Mouse (Mus musculus) cerebellum, adult 18-20 months (tissue): ENCODE results near the gene Epha6.
A peak's percentile ranks its signal among the peaks of the same experiment; 100 is the strongest.

Experiments
- DNase-seq, 2 experiments: peaks; one replicate each; pipeline ENCODE4 v3.0.0; 2021

Gene Epha6

DNA sequence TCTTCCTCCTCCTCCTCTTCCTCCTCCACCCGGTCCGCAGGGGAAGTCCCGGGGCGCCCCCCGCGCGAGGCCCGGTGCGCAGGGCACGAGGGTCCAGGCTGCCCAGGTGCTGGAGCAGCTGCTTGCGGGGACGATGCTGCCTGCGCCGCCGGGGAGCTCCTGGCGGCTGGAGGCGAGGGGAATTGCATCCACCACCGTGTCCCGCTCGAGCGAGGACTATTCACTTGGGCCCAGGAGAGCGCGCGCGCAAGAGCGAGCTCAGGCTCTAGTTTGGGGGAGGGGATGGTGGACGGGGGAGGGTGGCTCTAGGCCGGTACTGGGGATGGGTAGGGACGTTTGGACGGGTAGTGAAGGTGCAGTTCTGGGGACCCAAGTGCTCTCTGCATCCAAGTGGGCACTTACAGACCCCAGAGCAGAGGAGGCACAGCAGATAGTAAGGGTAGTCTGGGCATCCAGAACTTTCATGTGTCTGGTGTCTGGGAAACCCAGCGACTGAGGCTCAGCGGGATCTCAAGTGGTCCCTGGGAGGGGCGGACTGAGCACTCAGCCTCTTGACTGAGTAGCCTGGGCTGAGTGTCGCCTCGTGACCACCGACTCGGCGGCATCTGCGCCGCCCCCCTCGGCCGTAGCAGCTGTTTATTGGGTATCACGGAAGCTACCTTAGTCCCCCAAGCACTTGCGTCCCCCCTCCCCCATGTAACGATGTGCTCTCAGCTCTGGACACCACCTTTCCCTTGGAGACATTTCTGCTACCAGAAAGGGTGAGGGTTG, at the start of gene Epha6:
TSS of gene Epha6 (minus strand) at position 471 of the 771 bp plus-strand sequence.
- DNase-seq: peak; percentile 3 to 4

DNA sequence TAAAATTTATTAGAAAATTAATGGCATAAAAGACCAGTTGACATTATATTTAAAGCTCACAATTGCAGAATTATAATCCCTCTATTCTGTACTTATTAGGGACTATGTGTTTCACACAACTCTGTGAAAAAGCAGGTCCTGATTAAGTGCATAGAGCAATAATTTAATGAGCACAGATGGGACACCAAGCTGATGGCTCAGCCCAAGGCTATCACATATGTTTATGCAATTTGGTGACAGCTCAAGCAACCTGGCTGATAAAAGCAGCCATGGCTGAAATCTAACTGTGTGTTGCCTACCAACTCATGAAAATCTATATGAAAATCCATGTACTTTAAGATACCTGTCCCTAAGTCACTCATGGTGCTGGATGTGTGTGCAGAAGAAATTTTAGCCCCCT, 46.4 kb upstream of the Epha6 start:
- peak in 1 of 2 experiments; percentile 2 for DNase-seq

DNA sequence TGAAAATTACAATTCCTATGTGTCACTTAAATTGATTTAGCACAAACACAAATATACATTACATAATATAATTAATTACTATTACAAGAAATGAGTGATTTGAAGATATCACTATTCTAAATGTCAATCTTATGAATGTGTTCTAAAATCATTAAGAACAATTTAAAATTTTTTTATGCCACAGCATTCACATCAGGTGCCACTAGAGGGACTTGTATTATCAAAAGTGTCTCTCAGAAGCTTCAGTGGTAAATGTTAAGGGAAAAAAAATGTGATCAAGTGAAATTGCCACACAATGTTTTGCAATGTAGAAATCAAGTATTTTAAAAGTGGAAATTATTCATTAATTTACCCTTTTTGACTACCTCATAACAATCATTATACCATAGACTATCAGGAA, 22.8 kb upstream of the Epha6 start:
- DNase-seq: no peak

DNA sequence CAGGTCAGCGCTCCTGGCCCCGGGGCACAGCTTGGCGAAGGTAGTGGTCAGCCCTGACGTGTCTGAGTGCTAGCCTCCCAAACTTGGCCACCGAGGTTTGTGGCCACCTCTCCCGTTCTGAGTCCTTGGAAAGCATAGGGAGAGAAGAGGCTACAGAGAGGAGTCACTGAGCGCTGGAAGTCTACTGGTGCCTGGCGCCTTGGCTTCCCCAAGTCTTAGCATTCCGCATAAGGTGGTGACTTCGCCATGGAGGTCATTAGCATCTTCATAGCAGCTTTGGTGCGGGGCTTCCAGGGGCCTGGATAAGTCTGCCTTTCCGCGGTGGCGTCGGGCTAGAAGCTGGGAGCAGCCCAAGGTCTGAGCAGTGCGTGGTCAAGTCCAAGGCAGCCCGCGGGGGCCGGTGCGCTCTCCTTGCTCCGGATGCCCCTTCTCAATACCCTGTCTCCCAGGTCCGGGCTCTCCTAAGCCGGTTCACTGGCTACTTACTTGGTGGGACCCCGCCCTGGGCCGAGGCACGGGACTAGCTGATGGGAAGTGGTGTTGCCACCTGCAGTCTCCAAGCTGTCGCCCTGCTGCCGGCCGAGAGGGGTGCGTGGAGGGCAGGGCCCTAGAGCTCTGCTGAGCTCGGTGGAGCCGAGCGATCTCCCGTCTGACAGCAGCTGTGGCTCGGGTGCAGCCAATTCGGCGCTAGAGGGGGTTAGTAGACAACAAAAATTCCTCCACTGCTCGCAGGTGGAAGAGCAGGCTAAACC, 677 bp upstream of the Epha6 start:
- DNase-seq: peak; percentile 33 to 50

DNA sequence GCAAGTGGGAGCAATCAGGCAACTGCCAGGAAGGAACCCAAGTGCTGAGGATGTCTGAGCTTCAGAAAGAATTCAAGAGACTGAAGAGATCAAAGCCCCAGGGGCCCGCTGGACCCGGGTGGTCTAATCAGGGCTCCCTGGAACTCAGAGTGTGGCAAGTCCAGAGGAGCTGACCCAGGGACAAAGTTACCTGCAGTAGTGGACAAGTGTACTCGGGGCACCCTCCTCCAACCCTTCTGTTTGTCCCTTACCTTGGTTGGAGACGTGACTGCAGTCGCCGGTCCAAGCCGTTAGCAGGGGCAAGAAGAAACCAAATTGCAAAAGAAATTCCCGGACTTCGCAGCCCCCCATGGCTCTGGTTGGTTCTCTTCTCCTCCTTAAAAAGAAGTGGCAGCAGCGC, 718 bp downstream of the Epha6 start:
- no peak for DNase-seq

DNA sequence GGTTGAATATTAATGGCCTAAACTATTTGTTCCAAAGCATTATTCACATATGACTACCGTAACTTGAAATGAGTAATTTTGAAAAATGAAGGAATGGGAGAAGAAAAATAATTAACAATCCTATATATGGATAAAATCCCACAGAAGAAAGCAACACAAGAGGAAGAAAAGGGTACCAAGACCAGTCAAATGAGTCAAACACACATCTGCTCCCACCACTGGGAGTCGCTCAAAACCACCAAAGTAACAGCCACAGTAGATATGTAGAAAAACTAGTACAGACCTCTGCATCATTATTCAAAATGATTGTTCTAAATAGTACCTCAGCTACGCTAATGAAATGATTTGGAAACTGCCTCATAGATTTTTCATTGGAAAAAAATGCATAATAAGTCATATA, 20.0 kb downstream of the Epha6 start:
- no peak for DNase-seq

DNA sequence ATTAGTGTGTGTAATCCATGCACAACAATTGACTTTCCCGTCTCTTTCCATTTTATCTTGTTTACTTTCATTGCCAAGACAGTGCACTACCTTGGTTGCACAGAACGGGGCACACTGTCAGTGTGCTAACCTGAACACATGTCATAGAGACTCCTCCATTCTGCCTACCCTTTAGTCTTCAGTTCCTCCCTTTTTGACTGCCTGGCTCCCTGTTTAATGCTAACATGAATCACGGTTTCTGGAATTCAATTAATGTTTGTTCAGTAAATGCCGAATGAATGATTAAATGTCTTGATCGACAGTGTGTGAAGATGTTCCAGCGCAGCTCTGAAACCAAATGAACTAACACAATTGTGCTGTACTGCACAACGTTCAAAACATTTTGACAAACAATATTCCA, 20.6 kb downstream of the Epha6 start:
- DNase-seq: no peak

DNA sequence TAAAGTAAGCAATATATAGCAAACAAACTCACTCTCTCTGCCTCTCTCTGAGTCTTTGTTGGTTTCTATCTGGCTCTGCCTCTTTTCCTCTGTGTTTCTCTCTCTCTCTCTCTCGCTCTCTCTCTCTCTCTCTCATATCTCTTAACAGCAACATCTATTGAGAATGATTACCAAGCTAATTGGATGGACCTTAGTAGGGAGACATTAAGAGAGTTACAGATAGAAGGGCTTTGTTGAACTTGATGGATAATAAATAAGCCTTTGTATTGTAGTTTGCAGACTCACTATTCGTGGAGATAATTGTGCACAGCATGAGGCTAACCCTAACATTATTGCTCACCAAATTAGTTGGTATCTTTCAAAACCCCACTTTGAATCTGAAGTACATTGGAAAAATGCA, 34.8 kb downstream of the Epha6 start:
- no peak for DNase-seq

DNA sequence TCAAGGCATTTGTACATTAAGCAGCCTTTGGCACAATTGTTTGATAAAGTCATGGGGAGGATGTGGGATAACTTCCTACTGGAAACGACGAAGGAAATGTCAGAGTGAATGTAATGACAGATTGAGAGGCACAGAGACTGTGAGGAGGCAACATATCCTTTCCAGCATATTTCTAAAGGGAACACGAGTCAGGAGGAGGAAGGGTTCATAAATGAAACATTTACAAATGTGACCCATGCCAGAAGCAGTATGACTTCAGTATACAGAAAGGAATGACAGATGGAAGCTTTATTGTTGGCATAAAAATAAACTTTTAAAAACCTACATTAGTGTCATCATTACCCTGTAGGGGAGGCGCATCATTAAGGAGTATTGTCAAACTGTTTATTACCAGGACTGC, 60.9 kb downstream of the Epha6 start:
- no peak for DNase-seq

DNA sequence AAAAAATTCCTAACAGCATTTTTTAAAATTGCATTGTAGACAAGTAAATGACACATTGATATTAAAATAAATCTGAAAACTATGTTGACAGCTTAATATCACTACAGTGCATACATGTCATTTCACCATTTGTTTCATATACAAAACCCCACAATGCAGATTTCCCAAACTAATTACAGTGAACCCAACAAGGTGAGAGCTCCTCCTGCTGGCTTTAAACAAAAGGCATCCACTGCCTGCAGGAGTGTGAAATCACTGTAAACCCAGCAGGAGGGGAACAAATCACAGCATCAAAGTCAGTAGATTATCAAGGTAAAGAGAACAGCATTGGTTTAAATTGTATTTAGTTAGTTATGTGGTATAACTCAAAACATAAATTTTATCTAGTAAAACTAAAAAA, 67.1 kb downstream of the Epha6 start:
- peak in 1 of 2 experiments; percentile 3 for DNase-seq

DNA sequence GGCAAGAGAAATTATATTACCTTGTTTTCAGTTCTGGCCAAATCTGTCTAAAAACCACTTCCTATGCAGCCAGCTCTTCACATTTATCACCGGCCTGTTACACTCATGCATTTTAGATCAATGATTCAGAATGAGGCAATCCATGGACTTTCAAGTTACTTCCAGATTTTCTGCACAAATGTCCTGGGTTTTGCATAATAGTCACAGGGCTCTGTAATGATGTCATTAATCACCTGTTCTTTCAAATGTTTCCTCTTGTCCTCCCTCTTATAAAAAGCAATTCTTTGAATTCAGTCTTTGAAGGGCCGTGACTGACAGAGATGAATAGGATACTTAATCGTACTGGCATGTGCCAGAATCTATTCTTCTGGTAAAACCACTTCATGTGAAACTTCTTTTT, 95.6 kb downstream of the Epha6 start:
- DNase-seq: no peak

DNA sequence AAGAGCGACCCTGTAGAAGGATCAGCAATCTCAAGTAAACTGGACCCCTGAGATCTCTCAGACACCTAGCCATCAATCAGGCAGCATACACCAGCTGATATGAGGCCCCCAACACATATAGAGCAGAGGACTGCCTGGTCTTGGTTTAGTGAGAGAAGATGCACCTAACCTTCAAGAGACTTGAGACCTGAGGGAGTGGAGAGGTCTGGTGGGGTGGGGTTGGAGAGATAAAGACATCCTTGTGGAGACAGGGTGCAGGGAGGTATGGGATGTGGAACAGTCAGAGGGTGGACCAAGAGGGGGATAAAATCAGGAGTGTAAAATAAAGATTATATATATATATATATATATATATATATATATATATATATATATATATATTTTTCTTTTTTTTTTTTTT, 105.8 kb downstream of the Epha6 start:
- no peak for DNase-seq

DNA sequence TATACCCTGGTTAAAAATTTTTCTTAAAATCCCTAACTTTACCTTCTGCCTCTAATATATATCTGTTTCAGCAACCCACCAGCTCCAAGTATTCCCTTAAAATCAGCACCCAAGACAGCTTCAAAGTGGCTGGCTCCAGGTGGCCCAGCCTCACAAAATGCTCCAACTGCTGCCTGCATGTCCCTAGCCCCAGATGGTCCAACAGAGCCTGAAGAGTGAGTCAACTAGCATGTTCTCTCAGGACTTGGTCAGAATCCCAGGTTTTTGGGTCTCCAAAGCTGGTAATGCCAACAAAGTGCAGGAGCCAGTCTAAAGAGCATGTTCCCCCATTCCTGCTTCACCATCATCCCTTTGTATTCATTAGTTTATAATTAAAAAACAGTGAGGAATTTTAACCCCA, 129.6 kb downstream of the Epha6 start:
- DNase-seq: no peak

DNA sequence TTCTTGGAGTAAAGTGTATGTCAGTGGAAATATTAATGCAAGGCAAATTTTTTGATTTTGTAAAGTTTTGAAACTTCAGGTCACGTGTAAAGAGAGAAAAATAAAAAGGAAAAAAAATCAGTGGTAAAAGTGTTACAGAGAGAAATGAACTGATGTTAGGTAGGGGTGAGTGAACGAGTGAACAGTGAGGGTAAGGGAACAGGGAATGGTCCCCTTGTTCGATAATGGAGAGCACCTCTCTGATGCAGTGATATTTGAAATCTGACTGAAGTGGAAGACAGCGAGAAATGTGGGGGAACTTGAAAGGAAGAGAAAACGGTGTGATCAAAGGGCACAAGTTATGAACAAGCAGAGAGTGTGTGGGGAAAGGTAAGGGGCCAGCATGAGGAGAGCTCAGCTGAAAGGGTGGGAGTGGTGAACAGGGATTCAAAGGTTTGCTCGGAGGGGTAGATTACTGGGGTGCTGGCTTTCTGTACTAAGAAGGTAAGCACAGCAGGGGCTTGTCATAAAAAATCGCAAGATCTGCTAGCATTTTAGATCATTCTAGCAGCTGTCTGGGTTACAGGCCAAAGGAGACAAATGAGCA, 137.0 kb downstream of the Epha6 start:
- DNase-seq: no peak

DNA sequence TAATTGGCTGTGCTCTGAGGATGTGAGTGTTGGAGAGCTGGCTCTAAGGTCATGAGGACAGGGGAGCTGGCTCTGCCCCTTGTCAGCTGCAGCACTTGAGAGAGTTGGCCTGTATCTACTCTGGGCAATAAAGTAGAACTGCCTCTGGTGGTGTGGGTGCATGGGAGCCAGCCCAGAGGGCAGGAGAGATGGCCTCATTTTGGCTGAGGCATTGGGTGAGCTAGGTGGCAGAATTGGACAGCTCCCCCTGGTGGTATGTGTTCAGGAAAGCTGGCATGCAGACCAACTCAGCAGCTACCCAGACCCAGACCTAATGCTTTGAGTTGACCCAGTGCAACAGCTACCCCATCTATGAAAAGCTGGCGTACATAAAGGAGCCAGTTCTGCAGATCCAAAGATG, 170.0 kb downstream of the Epha6 start:
- peak in 1 of 2 experiments; percentile 1 for DNase-seq

DNA sequence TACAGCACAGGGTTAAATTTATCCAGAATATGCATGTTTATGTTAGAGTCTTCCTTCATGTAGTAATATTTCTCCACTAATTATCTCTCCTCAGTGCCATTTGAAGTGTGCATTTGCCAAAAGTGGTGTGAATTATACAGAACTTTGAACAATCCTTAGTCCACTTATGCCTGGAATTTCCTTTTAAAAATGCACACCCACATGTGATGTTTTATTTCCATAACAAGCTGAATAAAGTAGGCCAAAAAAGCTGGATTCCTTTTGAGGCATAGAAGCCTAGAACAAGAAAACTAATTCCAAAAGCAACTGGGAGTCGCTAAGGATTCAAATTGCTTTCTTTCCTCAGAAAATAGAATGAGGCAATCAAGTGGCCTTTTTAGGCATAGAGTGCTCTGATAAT, 171.1 kb downstream of the Epha6 start:
- DNase-seq: no peak

DNA sequence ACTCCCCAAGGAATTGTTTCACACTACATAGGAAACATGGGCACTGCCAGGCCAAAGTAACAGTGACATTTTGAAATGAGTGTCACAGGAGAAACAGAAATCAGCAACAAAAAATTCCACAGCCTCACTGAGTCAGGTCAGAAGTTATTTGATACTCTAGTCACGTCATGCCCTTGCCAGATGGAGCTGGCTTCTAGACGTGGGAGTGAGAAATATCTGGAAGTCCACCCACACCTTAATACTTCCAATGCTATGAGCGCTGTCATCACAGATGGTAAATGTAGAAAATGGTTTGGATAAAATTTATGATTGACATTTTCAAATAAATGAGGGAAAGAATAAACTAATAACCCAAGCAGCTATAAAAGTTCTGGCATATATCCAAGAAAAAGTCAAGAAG, 210.0 kb downstream of the Epha6 start:
- DNase-seq: no peak

DNA sequence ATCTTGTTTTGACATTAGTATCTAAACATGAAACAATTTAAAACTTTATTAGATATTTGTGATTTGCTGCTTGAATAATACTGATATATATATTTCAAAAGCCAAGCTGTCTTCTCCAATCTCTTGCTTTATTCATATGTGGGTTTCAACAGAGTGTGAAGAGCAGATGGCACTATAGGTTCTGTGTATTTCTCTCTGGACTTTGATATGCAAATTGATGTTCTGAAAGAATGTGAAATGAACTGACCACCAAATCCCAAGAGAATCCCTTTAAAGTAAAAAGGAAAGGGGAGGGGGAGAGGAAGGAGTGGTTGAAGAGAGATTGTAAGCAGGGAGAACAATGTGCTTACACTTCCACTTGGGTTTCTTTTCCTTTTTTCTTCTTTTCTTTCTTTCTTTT, 212.4 kb downstream of the Epha6 start:
- no peak for DNase-seq

DNA sequence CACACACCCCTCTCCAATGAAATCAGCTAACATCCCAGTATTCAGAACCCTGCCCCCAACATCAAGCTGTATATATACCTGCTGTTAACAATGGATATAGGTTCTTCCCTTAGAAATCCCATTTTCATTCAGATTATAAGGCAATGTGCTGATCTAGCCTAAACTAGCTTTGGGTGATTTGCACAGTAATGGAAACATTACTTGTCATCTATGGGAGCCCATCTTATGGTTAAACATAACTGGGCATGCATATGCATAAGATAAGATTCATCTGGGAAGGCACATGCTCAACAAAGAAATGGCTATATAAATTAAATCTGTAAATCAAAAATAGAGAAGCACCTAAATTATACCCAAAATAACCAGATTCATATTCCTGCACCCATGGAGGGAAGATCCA, 230.2 kb downstream of the Epha6 start:
- no peak for DNase-seq

DNA sequence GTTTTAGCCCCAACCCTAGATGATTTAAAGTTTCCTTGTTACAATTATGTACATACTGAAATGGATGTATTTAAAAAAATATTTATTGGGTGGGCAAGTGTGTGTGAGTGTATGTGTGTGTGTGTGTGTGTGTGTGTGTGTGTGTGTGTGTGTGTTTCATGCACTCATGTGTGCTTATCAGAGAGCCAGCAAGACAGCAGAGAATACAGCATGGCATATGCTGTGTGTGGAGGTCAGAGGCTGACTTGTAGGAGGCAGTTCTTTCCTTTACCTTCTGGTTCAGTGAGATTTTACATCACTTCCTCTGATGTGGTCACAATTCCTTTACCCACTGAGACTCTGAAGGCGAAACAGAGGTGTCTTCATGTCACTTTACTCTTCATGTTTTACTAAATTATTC, 321.4 kb downstream of the Epha6 start:
- DNase-seq: no peak

DNA sequence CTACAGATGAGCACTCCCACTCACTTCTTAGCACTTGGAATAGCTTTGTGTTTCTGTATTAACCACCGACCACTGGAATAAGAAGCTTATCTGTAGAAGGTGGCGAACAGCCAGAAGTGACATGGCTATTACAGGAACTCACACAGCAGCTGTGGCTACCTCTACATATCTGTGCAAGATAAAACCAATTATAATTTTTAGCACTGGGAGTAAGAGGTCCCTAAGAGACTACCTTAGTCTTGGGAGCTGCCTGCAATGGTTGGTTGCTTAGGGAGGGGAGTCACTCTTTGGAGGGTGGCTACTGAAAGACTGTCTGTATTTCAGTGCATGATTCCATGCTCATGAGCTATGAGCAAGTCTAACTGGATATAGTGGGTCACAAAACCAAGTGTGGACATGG, 331.2 kb downstream of the Epha6 start:
- DNase-seq: no peak

DNA sequence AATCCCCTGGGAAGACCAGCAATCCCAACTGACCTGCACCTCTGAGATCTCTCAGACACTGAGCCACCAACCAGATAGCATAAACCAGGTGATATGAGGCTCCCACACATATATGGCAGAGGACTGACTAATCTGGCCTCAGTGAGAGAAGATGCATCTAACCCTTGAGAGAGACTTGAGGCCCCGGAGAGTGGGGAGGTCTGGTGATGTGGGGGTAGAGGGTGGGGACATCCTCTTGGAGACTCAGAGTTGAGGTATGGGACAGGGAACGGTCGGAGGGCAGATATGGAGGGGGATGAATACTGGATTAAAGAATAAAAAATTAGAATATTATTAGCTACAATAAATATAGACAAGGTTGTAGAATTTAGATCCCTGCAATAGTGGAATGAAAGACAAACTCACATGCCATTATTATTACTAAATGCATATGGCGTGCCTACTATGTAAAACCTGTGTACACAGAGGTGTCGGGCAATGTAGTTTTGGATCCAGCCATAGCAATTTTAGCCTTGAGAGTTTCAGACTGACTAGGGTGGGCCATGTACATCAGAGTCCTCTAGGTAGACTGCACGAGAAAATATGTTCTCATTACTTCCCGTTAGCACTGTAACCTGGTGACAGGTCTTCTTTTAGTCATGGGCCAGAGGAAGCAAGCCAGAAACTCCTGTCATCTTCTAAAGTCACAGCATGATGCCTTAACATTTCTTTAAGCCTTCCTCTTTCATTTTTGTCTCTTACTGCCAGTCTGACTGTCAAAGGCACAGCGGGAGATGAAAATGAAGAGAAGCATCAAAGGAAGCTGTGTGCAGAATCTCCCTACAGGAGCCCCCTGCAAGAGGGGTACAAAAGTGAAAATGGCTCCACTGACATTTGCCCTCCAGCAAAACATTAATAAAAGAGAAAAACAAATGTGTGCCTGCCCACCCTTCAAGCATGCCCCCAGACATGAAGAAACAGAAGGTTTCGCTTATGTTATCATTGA, 338.7 kb downstream of the Epha6 start:
- no peak for DNase-seq
